Mouse (Mus musculus): ENCODE measurements around the gene Gnb3. TPM values are rescaled to one million over a fixed set of nuclear protein-coding genes. Genes with fewer than 3 reads are reported as not detected.
"Not testable (repeated sequence)": the region's sequence is repeated elsewhere in the genome, so short reads cannot be mapped to it uniquely, and the experiment has no call there.

Gnb3 gene
- polyA plus RNA-seq, 1 experiment from 2014 or later: 0.93 TPM

DNA sequence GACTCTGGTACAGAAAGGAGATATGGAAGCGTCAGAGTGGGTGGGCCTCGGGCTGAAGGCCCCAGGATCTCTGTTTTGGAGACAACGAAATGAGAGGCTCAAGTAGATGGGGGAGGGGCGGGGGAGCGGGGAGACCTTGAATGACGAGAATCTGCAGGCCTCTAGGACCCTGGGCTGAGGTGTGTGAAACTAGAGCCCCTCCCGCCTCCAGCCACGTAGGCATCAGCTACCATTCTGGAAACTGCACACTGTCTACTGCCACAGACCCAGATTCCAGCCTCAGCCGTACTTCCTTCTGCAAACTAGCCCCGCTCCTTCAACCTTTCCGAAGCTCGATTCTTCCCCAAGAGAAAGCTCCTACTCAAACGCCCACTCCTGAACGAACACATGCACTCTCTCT lies 16.2 kb upstream of the Gnb3 start:
- H3K4me2 ChIP-seq: peak overlapping the region; percentile 78
- peak overlapping the region; percentile 96 for H3K9ac ChIP-seq
- peak overlapping the region; percentile 73 for H3K4me3 ChIP-seq
- H3K4me1 ChIP-seq (replicated peaks): peaks cover 50% of the 10 kb centered on the region
- no peaks in the 10 kb centered on the region for H3K9me3 ChIP-seq
- peak overlapping the region; percentile 99 for H3K27ac ChIP-seq (replicated peaks)
- peaks cover 42% of the 10 kb centered on the region for H3K36me3 ChIP-seq
- peaks cover 8% of the 10 kb centered on the region; the same call in 1 of the 2 replicates for H3K27me3 ChIP-seq
- WGBS: 10% methylated on average over 14 of the region's 14 CpGs
- peak; percentile 73 for ATAC-seq (ENCODE audit: low read depth)

DNA sequence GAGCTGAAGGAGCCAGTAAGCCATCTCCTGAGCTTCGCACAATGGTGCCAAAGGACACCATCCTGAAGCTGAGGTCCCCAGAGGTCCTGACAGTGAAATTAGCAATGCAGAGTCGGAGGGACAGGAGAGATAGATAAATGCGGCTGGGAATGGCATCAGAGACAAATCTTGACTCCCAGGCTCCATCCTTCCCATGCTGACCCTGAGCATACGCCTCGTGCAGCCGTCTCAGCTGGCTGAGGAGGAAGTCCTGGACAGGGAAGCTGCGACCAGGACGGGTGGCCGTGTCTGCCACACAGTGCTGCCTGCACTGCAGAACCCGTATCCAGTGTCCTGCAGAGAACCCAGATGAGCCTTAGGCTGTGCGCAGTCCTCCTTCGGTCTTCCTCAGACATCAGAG lies 14.6 kb upstream of the Gnb3 start:
- WGBS: 82% methylated on average over 12 of the region's 12 CpGs
- Histone ChIP-seq H3K9me3 (no peaks in the 10 kb centered on the region), H3K27me3 (peaks cover 8% of the 10 kb centered on the region; the same call in 1 of the 2 replicates), H3K4me3 (no peak overlapping the region), H3K4me2 (no peak overlapping the region), H3K27ac (replicated peaks) (no peak overlapping the region), H3K4me1 (replicated peaks) (peaks cover 33% of the 10 kb centered on the region), H3K36me3 (peaks cover 44% of the 10 kb centered on the region), H3K9ac (no peak overlapping the region)
- no peak for ATAC-seq (ENCODE audit: low read depth)

DNA sequence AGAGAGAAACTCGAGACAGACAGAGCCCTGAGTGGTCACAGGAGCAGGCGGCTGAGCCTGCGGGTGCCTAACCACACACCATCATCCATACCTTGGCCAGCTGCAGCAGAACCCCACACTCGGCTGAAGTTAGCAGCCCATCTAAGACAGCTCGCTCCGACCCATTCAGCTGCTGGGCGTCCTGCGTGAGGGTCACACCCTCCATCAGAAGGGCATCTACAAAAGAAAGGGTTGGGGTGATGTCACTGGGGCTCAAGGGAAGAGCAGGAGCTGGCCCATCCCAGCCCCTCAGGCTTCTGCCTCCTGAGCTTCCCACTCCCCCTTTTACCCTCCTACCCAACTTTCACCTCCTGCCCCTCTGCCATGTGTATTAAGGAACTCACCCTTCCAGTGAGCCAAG lies 10.5 kb upstream of the Gnb3 start:
- H3K27me3 ChIP-seq: no peaks in the 10 kb centered on the region
- no peak overlapping the region for H3K4me3 ChIP-seq
- H3K4me1 ChIP-seq (replicated peaks): peaks cover 8% of the 10 kb centered on the region
- WGBS: 43% methylated on average over 8 of the region's 8 CpGs
- H3K4me2 ChIP-seq: no peak overlapping the region
- peaks cover 41% of the 10 kb centered on the region for H3K36me3 ChIP-seq
- no peak overlapping the region for H3K27ac ChIP-seq (replicated peaks)
- ATAC-seq (ENCODE audit: low read depth): no peak
- no peaks in the 10 kb centered on the region for H3K9me3 ChIP-seq
- H3K9ac ChIP-seq: no peak overlapping the region

DNA sequence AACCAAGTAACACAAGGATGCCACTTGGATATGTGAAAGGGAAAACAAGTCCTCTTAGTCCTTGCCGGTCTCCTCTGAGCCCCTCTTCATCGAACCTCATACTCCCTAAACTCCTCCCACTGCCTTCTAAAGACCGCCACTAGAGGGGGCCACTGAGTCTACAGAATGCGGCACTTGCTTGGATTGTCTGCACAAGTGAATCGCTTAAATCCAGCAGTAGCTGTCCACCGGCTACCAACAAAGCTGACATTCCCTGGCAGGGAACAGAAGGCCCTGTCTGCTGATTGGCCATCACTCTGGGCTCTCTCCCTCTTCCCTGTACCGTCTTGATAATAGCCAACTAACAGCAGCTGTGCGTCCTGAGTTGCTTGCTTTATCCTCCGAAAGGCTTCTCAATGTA lies 7.2 kb upstream of the Gnb3 start:
- Histone ChIP-seq H3K9me3 (no peaks in the 10 kb centered on the region), H3K27me3 (no peaks in the 10 kb centered on the region), H3K4me2 (peak overlapping the region; percentile 15; the same call in 1 of the 2 replicates), H3K36me3 (peaks cover 34% of the 10 kb centered on the region; the same call in 1 of the 2 replicates), H3K4me1 (replicated peaks) (0 out of 2 replicates have a peak, but pooled peaks cover 3% of the 10 kb centered on the region), H3K4me3 (no peak overlapping the region), H3K9ac (peak overlapping the region; percentile 27; the same call in 1 of the 2 replicates), H3K27ac (replicated peaks) (peak overlapping the region; percentile 67)
- WGBS: 7% methylated on average over 9 of the region's 9 CpGs
- peak; percentile 87 for ATAC-seq (ENCODE audit: low read depth)

DNA sequence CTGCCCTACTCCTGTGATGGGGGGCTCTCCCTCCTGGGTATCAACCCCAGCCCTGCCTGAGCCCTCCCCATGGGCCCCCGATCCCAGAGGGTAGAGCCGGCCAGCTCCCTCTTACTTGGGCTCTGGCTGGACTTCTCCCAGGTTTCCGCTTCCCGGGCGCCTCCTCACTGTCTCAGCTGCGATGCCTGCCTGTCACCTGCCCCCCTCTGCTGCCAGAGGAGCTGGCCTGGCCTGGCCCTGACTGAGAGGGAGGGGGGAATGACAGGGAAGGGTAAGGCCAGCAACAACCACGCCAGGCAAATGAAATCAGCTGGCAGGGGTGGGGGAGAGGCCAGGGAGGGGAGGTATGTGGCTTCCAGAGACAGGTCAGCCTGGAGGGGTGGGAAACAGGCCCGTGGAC lies 270 bp downstream of the Gnb3 start:
- no peak overlapping the region for H3K4me2 ChIP-seq
- peaks cover 15% of the 10 kb centered on the region for H3K36me3 ChIP-seq
- no peak; the same call in 1 of the 2 replicates for ATAC-seq (ENCODE audit: low read depth)
- H3K27ac ChIP-seq (replicated peaks): no peak overlapping the region
- no peaks in the 10 kb centered on the region for H3K27me3 ChIP-seq
- 14% methylated on average over 8 of the region's 8 CpGs for WGBS
- no peaks in the 10 kb centered on the region for H3K9me3 ChIP-seq
- H3K4me1 ChIP-seq (replicated peaks): peaks cover 23% of the 10 kb centered on the region
- no peak overlapping the region for H3K4me3 ChIP-seq
- peak overlapping the region; percentile 49 for H3K9ac ChIP-seq

DNA sequence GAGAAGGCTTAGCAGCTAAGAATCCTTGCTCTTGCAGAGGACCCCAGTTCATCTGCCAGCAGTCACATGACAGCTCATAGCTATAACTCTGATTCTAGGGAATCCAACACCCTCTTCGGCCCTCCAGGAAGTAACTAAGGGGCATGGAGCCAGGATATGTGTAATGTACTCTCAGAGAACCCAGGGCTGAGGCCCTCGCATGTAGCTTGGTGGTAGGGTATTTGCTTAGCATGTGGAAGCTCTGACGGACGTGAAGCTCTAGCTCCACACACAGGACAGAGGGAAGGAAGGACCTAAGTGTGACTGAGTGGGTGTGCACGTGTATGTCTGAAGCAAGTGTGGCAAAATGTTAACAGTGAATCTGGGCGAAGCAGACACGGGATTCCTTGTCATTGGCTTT lies 3.7 kb downstream of the Gnb3 start:
- no peak overlapping the region for H3K9ac ChIP-seq
- no peak for ATAC-seq (ENCODE audit: low read depth)
- no peak overlapping the region for H3K4me2 ChIP-seq
- no peak overlapping the region for H3K27ac ChIP-seq (replicated peaks)
- H3K4me3 ChIP-seq: no peak overlapping the region
- H3K36me3 ChIP-seq: peaks cover 20% of the 10 kb centered on the region
- WGBS: 89% methylated on average over 7 of the region's 7 CpGs
- no peaks in the 10 kb centered on the region for H3K9me3 ChIP-seq
- H3K4me1 ChIP-seq (replicated peaks): peaks cover 23% of the 10 kb centered on the region
- H3K27me3 ChIP-seq: no peaks in the 10 kb centered on the region

DNA sequence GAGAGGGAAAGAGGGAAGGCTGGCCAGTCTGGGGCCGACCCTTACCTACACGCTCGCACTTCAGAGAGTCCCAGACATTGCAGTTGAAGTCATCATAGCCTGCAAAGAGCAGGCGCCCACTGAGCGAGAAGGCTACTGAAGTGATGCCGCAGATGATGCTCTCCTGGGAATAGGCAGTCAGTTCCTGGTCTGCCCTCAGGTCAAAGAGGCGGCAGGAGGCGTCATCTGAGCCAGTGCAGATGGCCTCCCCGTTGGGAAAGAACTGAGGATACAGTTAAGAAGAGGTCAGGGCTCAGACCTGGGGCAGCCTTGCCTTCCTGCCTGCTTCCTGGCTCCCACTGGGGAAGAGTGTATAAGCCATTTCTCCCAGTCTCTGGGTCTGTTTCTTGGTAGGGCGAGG lies 4.5 kb downstream of the Gnb3 start:
- Histone ChIP-seq H3K4me3 (no peak overlapping the region), H3K4me1 (replicated peaks) (peaks cover 29% of the 10 kb centered on the region), H3K9ac (0 out of 2 replicates have a peak overlapping the region, but pooled peaks have one; percentile 8), H3K27me3 (no peaks in the 10 kb centered on the region), H3K4me2 (no peak overlapping the region), H3K36me3 (peaks cover 14% of the 10 kb centered on the region; the same call in 1 of the 2 replicates), H3K27ac (replicated peaks) (no peak overlapping the region), H3K9me3 (no peaks in the 10 kb centered on the region)
- 53% methylated on average over 10 of the region's 10 CpGs for WGBS
- no peak for ATAC-seq (ENCODE audit: low read depth)

DNA sequence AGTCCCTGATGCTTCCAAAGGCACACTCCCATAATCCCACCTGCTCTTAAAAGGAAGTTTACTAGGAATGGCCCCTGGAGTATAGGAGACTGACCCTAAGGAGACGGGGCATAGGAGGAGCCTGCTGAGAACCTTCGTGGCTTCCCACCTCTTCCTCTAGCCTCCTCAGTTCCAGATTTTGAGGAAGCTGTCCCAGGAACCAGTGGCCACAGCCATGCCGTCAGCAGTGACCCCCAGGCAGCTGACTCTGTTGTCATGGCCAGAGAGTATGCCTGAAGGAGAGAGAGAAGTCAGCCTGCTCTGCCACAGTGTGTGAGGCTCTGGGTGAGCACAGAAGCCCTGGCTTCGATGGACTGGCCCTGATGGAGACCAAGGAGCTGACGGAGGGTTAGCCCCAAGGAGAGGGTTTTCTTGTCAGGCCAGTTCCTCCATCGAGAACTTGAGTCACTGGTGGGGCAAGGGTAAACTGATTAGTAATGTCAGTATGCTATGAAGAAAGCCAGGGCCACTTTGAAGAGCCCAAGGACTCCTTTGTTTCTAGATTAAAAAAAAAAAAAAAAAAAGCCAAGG lies 5.5 kb downstream of the Gnb3 start:
- 86% methylated on average over 6 of the region's 6 CpGs for WGBS
- no peak overlapping the region for H3K4me2 ChIP-seq
- no peaks in the 10 kb centered on the region for H3K27me3 ChIP-seq
- H3K36me3 ChIP-seq: peaks cover 14% of the 10 kb centered on the region; the same call in 1 of the 2 replicates
- H3K9me3 ChIP-seq: no peaks in the 10 kb centered on the region
- no peak overlapping the region; the same call in 1 of the 2 replicates for H3K27ac ChIP-seq (replicated peaks)
- H3K4me3 ChIP-seq: no peak overlapping the region
- no peak for ATAC-seq (ENCODE audit: low read depth)
- peaks cover 25% of the 10 kb centered on the region for H3K4me1 ChIP-seq (replicated peaks)
- H3K9ac ChIP-seq: no peak overlapping the region

DNA sequence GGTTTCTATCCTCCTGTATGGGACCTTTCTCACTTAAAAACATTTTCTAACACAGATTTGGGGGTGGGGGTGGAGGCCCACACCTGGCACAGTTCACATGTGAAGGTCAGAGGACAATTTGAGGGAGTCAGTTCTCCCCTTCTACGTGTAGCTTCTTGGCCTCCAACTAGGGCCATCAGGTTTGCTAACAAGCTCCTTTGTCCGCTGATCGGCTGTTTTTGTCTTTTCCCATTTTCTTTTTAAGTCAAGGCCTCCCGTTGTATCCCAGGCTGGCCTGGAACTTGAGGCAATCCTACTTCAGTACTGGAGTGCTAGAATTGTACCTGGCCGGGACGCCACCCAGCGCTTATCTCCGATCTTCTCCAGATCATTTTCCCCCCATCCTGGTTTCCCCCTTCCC lies 8.4 kb downstream of the Gnb3 start:
- no peak overlapping the region for H3K9ac ChIP-seq
- H3K27ac ChIP-seq (replicated peaks): no peak overlapping the region
- peaks cover 14% of the 10 kb centered on the region; the same call in 1 of the 2 replicates for H3K36me3 ChIP-seq
- peaks cover 34% of the 10 kb centered on the region for H3K4me1 ChIP-seq (replicated peaks)
- ATAC-seq (ENCODE audit: low read depth): no peak
- H3K27me3 ChIP-seq: no peaks in the 10 kb centered on the region
- H3K9me3 ChIP-seq: no peaks in the 10 kb centered on the region
- H3K4me2 ChIP-seq: no peak overlapping the region
- WGBS: 96% methylated on average over 8 of the region's 8 CpGs
- H3K4me3 ChIP-seq: no peak overlapping the region

DNA sequence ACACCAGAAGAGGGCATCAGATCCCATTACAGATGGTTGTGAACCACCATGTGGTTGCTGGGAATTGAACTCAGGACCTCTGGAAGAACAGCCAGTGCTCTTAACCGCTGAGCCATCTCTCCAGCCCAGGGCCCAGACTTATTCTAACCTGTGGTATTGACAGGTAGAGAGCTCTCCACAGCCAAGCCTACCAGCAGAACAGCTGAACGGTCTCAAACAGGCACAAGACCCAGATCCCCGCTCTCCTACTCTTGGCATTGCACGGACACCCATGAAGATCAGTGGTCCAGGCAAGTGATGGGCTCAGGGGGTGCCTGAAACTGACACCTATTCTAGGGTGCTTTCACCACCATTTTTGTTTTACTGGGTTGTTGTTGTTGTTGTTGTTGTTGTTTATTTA lies 8.9 kb downstream of the Gnb3 start:
- WGBS: 95% methylated on average over 4 of the region's 4 CpGs
- H3K4me3 ChIP-seq; H3K9me3 ChIP-seq; H3K27ac ChIP-seq (replicated peaks); H3K27me3 ChIP-seq; H3K9ac ChIP-seq; ATAC-seq (ENCODE audit: low read depth): not testable (repeated sequence)
- Histone ChIP-seq H3K36me3 (peaks cover 17% of the 10 kb centered on the region), H3K4me2 (peak overlapping the region; percentile 61; the same call in 1 of the 2 replicates), H3K4me1 (replicated peaks) (peaks cover 34% of the 10 kb centered on the region)

DNA sequence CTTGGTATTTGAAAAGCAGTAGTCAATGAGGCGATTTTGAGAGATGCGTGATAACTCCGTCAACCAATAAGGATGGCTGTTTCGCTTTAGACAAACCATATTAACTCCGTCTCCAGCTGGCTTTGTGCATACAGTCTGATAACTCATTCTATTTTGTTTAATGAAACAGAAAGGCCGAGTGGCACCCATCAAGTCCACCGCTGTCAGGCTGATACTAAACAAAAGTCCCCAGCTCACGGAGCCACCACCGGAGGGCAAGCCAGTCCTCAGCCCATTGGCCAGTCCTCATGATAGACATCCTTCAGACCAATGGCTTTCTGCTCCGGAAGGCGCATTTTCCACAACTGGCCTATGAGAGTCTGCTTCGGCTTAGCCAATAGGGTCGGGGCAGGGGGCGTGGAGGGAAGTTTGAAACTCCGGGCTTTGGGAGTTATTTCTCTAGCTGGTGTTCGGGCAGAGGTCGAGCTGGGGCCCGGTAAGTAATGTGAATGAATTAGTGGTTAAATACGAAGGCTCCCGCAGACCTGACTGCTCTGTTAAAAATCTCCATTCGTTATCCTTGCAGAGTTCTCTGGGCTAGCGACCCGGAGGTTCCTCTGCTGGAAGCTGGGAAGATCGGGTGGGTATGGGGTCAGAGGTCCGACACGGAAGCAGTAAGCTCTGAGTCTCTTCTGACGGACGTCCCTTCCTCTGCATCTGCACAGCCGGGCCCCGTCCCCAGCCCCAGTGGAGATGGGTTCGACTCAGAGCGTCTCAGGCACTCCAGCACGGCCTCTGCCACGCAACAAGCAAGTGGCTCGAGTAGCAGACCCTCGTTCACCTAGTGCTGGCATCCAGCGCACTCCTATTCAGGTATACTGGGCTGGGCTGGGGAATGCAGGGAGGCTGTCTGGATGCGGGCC lies 10.0 kb downstream of the Gnb3 start:
- Histone ChIP-seq H3K36me3 (peaks cover 28% of the 10 kb centered on the region), H3K27ac (replicated peaks) (peak overlapping the region; percentile 90), H3K9ac (peak overlapping the region; percentile 75), H3K27me3 (no peaks in the 10 kb centered on the region), H3K4me1 (replicated peaks) (peaks cover 26% of the 10 kb centered on the region), H3K4me3 (peak overlapping the region; percentile 66), H3K4me2 (peak overlapping the region; percentile 61), H3K9me3 (no peaks in the 10 kb centered on the region)
- WGBS: under 1% methylated on average over 38 of the region's 38 CpGs
- ATAC-seq (ENCODE audit: low read depth): peak; percentile 92

Measured in neural tube, embryonic 13.5 days (tissue).